Mouse (Mus musculus) embryonic facial prominence, embryonic 11.5 days (tissue): ENCODE measurements around the gene Zc2hc1b. TPM values are rescaled to one million over a fixed set of nuclear protein-coding genes. Genes with fewer than 3 reads are reported as not detected.

Experiments
- ATAC-seq: fragments of 200-750 bp; cut with Nextera tagmentation; replicated peaks from 2 replicates; pipeline ENCODE4 v1.8.0; 2017; ENCODE audit warnings: low read depth; ENCODE audit not compliant: insufficient number of reproducible peaks, low FRiP score, low TSS enrichment
- DNase-seq: peaks from one replicate; pipeline ENCODE4 v3.0.0-alpha.2; 2015; ENCODE audit warnings: low spot score
- H3K27ac ChIP-seq: fragments of 300-500 bp; sonication (generic); replicated peaks from 2 replicates; pipeline ENCODE4 v1.5.1; 2014; ENCODE audit warnings: mild to moderate bottlenecking, low read depth, low read length, control low read depth
- H3K27me3 ChIP-seq: fragments of 300-500 bp; sonication (generic); 2 replicates; pipeline ENCODE4 v1.6.1; 2014; ENCODE audit warnings: mild to moderate bottlenecking, low read length, moderate library complexity, mixed read lengths; ENCODE audit not compliant: control insufficient read depth, insufficient read depth
- H3K36me3 ChIP-seq: fragments of 300-500 bp; sonication (generic); replicated peaks from 2 replicates; pipeline ENCODE4 v1.6.1; 2014; ENCODE audit warnings: low read depth, mild to moderate bottlenecking, low read length, moderate library complexity, mixed read lengths; ENCODE audit not compliant: control insufficient read depth, insufficient read depth
- H3K4me1 ChIP-seq: fragments of 300-500 bp; sonication (generic); 2 replicates; pipeline ENCODE4 v1.6.1; 2014; ENCODE audit warnings: low read length, mixed read lengths; ENCODE audit not compliant: control insufficient read depth, insufficient read depth
- H3K4me2 ChIP-seq: fragments of 300-500 bp; sonication (generic); 2 replicates; pipeline ENCODE4 v1.6.1; 2014; ENCODE audit warnings: low read depth, mild to moderate bottlenecking, control low read depth, low read length, moderate library complexity
- H3K4me3 ChIP-seq: fragments of 300-500 bp; sonication (generic); 2 replicates; pipeline ENCODE4 v1.5.1; 2014; ENCODE audit warnings: low read depth, low read length, control low read depth
- H3K9ac ChIP-seq: fragments of 300-500 bp; sonication (generic); replicated peaks from 2 replicates; pipeline ENCODE4 v1.6.1; 2014; ENCODE audit warnings: mild to moderate bottlenecking, control low read depth, low read length
- H3K9me3 ChIP-seq: fragments of 300-500 bp; sonication (generic); replicated peaks from 2 replicates; pipeline ENCODE4 v1.6.1; 2016; ENCODE audit warnings: mild to moderate bottlenecking, low read length, inconsistent platforms, mixed read lengths; ENCODE audit not compliant: control insufficient read depth
- WGBS: fragments of 180-500 bp; shearing (Covaris S2); extraction: QIAGEN DNeasy Blood & Tissue Kit; methylation state at CpG from one replicate; pipeline ENCODE4 v1.1.7; 2014; 5-methylcytosine and 5-hydroxymethylcytosine counted together
- polyA plus RNA-seq: library from polyadenylated mRNA; unstranded; fragments of >200 nt; fragmentation: Nextera tagmentation; extraction: Ambion mirVana; gene quantifications from 2 replicates; pipeline ENCODE4 v1.2.1, GENCODE M21; 2014

Zc2hc1b gene
- polyA plus RNA-seq, 1 experiment from 2014 or later, result not detected

DNA sequence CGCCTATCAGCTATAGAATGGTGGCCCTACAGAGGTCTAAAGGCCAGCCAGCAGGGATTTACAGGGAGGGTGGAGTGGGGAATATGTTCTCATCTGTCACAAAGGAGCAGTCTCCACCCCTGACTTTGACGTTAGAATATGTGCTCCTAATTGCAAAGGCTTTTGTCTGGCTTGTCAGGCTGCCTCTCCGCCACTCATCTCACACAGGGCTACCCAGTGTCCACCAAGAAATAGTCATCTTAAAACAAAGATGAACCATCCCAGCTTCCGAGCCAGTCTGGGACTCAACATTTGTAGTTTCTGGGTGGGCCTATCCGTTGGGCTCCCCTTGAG lies 59.1 kb downstream of the Zc2hc1b start:
- Histone ChIP-seq H3K9me3 (no peaks in the 10 kb centered on the region), H3K27me3 (no peaks in the 10 kb centered on the region), H3K36me3 (no peaks in the 10 kb centered on the region), H3K27ac (no peak overlapping the region), H3K4me3 (no peak overlapping the region), H3K4me2 (no peak overlapping the region), H3K4me1 (no peaks in the 10 kb centered on the region), H3K9ac (no peak overlapping the region)
- 53% methylated on average over 5 of the region's 5 CpGs for WGBS
- ATAC-seq (peak; percentile 24; the same call in 1 of the 2 replicates), DNase-seq (no peak)

DNA sequence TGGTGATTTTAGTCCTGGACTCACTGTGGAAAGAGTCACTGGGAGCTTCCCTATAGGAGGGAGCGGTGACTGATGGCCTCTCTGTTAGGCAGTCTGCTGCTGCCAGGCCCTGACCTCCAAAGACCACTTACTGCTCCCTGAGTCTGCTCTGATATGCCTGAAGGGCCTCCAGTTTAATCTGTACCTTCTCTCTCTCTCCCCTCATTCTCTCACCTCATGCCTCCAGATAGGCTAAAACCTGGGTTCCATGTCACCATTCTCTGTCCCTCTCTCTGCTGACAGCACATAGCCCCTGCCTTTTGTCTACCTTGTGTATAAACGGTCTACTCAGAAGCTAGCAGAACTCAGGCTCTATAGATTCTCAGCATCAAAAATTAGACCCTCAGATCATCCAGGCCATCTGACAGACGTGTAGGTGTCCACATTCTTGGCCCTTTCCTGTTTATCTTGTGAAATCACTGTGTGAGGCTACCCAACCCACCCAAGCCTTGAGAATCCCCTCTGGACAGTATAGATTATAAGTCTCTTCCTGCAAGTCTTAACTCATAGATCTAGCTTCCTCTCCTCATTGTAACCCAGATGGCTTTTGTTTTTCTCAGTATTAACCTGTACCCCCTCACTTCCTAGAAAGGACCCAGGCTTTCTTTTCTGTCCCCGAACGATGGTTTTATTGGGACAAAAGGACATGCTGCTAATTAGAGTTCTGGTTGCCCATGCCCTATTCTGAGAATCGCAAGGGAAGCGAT lies 59.6 kb downstream of the Zc2hc1b start:
- Histone ChIP-seq H3K27me3 (no peaks in the 10 kb centered on the region), H3K4me3 (no peak overlapping the region), H3K4me2 (no peak overlapping the region), H3K9ac (no peak overlapping the region), H3K27ac (no peak overlapping the region), H3K9me3 (no peaks in the 10 kb centered on the region), H3K36me3 (no peaks in the 10 kb centered on the region), H3K4me1 (no peaks in the 10 kb centered on the region)
- 52% methylated on average over 7 of the region's 7 CpGs for WGBS
- DNase-seq (no peak), ATAC-seq (no peak)

DNA sequence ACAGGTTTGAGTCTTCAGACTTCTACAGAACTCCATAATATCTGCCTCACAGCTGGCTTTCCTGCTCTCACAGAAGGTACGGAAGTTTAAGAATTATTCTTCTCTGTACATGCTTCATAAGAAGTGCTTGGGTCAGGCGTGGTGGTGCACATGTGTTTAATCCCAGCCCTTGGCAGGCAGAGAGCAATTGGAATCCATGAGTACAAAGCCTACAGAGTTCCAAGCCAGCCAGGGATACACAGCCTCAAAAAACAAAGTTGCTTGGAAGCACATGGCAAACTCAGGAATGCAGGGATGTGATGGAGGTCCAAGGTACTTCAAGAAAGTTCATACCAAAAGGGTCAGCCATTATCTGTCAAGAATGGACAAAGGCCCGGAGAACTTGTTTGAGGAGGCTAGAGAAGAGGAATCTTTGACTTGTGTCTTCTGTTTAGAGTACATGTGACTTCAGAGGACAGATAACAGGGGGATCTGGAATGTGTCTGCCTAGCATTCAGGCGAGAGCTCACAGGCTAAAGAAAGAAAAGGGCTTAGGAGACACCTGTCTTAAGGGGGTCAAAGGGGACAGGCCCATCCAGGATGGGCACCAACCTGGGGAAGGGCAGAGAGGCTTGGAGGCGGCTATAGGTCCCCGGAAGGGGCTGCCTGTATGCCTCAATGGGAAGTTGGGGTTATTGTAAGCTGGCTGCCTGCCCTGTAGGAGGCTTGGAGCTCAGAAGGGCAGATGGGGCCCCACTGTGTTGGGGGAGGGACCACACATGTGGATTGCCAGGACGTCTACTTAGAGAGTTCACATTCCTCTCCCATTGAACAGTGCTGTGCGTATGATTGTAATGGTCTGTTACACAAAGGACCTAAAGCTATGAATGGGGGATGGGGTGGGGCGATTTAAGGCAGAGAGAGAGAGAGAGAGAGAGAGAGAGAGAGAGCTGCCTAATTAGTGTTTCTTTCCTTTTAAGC lies 60.8 kb downstream of the Zc2hc1b start:
- WGBS, result 36% methylated on average over 9 of the region's 9 CpGs
- H3K4me1 ChIP-seq, result no peaks in the 10 kb centered on the region
- H3K4me3 ChIP-seq, result no peak overlapping the region

DNA sequence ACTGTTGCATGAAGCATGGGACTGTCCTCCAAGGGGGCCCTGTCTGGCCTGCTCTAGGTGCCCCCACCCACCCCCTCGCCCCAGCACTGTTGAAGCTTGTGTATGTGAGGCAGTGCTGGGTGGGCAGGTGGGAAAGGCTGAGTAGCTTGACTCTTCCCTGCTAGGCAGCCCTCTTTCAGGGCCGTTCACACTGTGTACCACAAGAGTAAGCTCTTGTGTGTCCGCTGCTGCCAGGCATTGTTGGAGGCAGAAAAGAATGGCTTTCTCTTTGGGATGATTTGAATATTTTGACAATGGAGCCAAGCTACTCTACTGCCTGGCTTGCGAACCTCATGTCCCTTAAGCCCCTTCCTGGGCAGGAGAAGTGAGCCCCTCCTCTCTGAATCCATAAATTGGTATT lies 62.8 kb downstream of the Zc2hc1b start:
- Histone ChIP-seq H3K9ac (no peak overlapping the region), H3K4me1 (no peaks in the 10 kb centered on the region), H3K4me2 (no peak overlapping the region), H3K36me3 (no peaks in the 10 kb centered on the region), H3K9me3 (no peaks in the 10 kb centered on the region), H3K27me3 (no peaks in the 10 kb centered on the region), H3K4me3 (no peak overlapping the region), H3K27ac (no peak overlapping the region)
- ATAC-seq (peak; percentile 61), DNase-seq (peak; percentile 26)
- WGBS, result 42% methylated on average over 4 of the region's 4 CpGs

More for the DNA sequence above, 60.8 kb downstream of the Zc2hc1b start:
- Histone ChIP-seq H3K36me3 (no peaks in the 10 kb centered on the region), H3K9me3 (no peaks in the 10 kb centered on the region), H3K27ac (no peak overlapping the region), H3K27me3 (no peaks in the 10 kb centered on the region), H3K4me2 (no peak overlapping the region), H3K9ac (no peak overlapping the region)
- peak; percentile 62 for DNase-seq
- peak; percentile 67 for ATAC-seq

DNA sequence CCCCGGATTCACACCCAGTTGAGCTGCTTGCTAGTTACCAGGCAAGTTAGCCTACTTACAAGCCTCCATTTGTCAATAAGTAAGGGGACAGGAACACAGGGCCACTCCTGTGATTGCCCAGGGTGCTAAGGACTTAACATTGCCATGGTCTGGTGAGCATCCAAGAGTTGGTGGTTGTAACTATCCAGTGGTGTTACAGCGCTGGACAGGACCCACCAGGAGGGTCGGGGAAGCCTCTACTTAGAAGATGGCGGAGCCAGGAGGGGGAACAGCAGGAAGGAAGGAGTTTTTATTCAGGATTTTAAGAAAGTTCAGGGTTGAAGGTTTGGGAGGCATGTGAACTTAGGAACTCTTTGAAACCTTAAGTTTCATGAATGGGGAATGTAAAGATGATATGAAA lies 64.2 kb downstream of the Zc2hc1b start:
- WGBS, result 76% methylated on average over 4 of the region's 4 CpGs
- DNase-seq, result no peak
- Histone ChIP-seq H3K4me3 (no peak overlapping the region), H3K27ac (no peak overlapping the region), H3K9me3 (no peaks in the 10 kb centered on the region), H3K4me2 (no peak overlapping the region), H3K9ac (no peak overlapping the region), H3K36me3 (no peaks in the 10 kb centered on the region), H3K4me1 (no peaks in the 10 kb centered on the region), H3K27me3 (no peaks in the 10 kb centered on the region)
- no peak for ATAC-seq

DNA sequence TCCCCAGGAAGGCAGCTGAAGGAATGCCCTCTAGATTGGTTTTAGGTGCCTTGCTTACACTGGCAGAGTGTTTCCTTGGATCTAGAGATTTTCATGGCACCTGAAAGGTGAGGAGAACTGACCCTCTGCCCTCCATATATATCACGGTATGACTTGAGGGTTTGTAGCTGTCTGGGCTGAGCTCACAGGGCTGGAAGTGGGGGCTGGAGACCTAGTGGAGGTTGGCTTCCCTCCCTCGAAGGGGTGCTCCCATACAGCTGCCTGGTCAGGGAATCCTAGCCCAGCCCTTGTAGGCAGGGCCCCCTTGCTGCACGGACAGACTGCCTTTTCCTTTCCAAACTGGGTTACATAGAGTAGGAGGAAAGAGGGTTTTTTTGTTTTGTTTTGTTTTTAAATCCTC lies 65.0 kb downstream of the Zc2hc1b start:
- H3K9ac ChIP-seq, result no peak overlapping the region
- H3K4me3 ChIP-seq, result no peak overlapping the region
- no peaks in the 10 kb centered on the region for H3K36me3 ChIP-seq
- H3K4me1 ChIP-seq, result no peaks in the 10 kb centered on the region
- WGBS, result 62% methylated on average over 3 of the region's 3 CpGs
- no peak overlapping the region for H3K27ac ChIP-seq
- no peaks in the 10 kb centered on the region for H3K27me3 ChIP-seq
- ATAC-seq (no peak), DNase-seq (no peak)
- no peak overlapping the region for H3K4me2 ChIP-seq
- no peaks in the 10 kb centered on the region for H3K9me3 ChIP-seq

DNA sequence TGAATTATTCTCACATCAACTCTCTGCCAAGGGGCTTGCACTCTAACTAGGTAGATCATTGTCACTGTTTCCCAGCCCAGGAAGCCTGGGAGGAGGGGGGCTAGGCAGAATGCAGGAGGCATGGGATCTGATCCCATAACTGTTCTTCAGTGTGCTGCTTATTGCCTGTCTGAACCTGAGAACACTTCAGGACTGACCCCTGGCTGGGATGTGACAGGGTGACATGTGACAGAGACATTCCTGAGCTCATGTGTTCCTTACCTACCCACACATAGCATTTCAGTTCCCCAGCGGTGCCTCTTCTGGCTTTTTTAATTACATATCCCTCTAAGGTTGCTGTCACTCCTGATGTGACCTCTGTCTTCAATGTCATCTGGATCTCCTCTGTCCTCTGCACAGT lies 68.0 kb downstream of the Zc2hc1b start:
- no peaks in the 10 kb centered on the region for H3K4me1 ChIP-seq
- ATAC-seq (0 out of 2 replicates have a peak, but pooled peaks have one; percentile 2), DNase-seq (no peak)
- no peak overlapping the region for H3K9ac ChIP-seq
- H3K27me3 ChIP-seq, result no peaks in the 10 kb centered on the region
- no peak overlapping the region for H3K4me2 ChIP-seq
- no peaks in the 10 kb centered on the region for H3K36me3 ChIP-seq
- no peaks in the 10 kb centered on the region for H3K9me3 ChIP-seq
- H3K27ac ChIP-seq, result no peak overlapping the region
- WGBS, result 38% methylated on average over 1 of the region's 1 CpGs
- no peak overlapping the region for H3K4me3 ChIP-seq

DNA sequence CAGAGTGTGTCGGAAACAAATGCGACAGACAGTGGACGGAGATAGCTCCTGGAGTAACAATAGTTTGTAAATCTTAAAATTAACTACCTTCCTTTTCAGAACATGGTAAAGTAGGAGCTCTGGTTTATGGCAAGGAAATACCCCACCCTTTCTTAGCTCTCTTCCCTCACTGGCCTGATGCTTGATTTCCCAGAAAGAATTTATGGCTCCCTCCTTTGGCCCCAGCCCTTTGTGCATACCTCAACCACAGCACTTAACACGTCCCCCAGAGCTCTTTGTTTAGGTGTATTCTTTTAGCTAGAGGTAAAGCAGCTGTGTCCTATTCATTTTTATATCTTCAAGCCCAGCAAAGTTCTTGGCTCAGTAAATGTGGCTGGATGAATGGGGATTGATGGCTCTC lies 69.0 kb downstream of the Zc2hc1b start:
- Histone ChIP-seq H3K4me1 (no peaks in the 10 kb centered on the region), H3K4me2 (no peak overlapping the region), H3K36me3 (no peaks in the 10 kb centered on the region), H3K4me3 (no peak overlapping the region), H3K27ac (0 out of 2 replicates have a peak overlapping the region, but pooled peaks have one; percentile 43), H3K9ac (no peak overlapping the region), H3K9me3 (no peaks in the 10 kb centered on the region), H3K27me3 (no peaks in the 10 kb centered on the region)
- ATAC-seq, result no peak
- 64% methylated on average over 4 of the region's 4 CpGs for WGBS
- DNase-seq, result peak; percentile 12
